Mouse (Mus musculus) brain, embryonic 14.5 days (tissue): ENCODE data around the gene Gpn3. TPM values are rescaled to one million over a fixed set of nuclear protein-coding genes. Genes with fewer than 3 reads are reported as not detected.

Experiments
- DNase-seq: peaks from one replicate; pipeline ENCODE4 v3.0.0-alpha.2; 2011; ENCODE audit warnings: low read depth
- CTCF ChIP-seq: fragments of 200-500 bp; IDR thresholded peaks from 2 replicates; pipeline ENCODE4 v1.5.1; 2012; ENCODE audit warnings: inconsistent platforms, mild to moderate bottlenecking, moderate library complexity, borderline replicate concordance; ENCODE audit not compliant: insufficient read depth, insufficient read length; ENCODE audit errors: extremely low read depth
- POLR2A ChIP-seq: fragments of 200-500 bp; IDR thresholded peaks from 2 replicates; pipeline ENCODE4 v1.6.1; 2012; ENCODE audit warnings: mild to moderate bottlenecking, inconsistent platforms, borderline replicate concordance; ENCODE audit not compliant: poor library complexity, insufficient read depth, insufficient read length, severe bottlenecking; ENCODE audit errors: extremely low read depth
- polyA plus RNA-seq: library from polyadenylated mRNA; depleted of rRNA; stranded (reverse); fragments of >200 nt; gene quantifications from 2 replicates; pipeline ENCODE4 v1.2.3, GENCODE M21; 2012; rRNA removed

Gpn3 gene
- polyA plus RNA-seq = 40.1 and 64.1 TPM in 2 replicates

DNA sequence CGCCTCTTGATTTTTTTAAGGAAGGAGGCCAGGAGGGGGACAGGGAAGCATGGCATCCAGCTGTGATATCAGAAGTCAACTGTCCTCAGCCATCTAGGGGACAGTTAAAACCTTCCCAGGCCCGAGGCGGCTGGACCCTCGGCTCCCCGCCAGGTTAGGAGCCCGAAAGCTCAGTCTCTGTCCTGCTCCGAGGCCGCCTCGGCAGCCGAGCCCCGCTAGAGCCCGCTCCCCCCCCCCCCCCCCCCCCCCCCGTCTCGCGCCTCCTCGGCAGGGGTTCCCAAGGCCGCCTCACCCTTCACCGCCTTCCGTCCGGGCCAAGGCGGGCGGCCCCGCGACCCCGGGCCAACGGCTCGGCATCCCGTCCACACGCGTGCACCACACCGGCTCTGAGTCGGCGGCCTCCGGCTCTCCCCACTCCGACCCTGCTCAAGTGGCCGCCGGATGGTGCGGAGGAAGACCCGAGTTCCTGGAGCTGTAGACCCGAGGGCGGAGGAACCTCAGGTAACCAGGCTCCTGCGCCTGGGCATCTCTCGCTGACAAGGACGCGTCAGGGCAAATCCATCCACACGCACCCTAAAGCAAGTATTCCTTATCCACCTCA, at the start of gene Gpn3:
Gene Gpn3, plus strand, starts transcription at position 286 of the 601 bp plus-strand sequence.
- no peak for TF ChIP-seq CTCF
- TF ChIP-seq POLR2A = peak; percentile 38; the same call in 1 of the 2 replicates
- DNase-seq = no peak

DNA sequence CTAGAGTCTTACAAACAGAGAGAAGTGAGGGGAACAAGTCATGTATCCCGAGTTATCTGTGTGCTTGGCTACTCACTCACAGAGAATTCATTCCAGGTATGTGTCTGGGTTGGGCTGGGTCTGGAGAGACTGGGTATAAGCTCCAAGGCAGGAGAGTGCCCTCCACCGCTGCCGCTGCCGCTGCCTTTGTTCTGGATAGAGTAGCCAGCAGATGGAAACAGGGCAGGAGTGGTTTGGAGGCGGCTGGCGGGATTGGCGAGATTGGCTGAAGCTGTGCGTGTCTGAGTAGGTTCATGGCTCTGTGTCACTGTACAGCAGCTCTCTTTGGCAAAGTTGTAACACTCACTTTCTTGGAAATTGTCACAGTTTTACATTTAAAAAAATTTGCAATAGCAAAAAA, 48.2 kb upstream of the Gpn3 start:
- TF ChIP-seq POLR2A (no peak), CTCF (no peak)
- peak; percentile 55 for DNase-seq

DNA sequence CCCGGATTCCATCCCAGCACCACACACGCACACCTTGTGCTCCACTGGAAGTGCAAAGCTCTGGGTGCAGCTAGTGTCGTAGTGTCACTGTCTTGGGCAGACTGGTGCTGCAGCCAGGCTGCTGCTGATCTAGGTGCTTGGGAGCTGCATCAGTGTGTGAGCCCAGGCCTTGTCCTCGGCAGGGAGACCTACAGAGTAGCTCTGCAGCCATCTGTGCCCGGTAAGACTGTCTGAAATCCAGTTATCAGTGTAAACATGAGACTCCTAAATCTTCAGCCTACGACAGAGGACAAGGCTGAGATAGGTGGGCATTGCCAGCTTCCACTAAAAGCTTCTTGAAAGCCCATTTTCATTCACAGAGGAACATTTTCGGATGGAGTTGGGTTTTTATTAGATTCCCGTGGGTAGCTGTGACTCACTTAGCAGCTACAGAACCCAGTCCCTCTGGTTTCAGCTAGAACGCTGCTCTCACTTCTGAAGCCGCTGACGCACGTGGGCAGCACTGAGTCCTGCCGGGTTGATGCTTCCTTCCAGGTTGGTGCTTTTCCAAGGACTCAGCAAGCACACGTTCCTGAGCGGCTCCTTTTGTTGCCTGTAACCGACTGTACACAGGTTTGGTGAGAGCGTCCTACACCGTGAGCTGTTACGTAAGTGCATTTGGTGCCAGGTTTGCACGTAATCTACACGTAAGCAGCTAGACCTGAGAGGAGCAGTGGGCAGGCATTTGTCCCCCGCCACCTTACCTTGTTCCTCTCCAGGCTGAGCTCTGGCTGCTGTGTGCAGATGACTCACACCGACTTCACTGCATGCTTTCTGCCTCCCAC, 46.9 kb upstream of the Gpn3 start:
- no peak for DNase-seq
- TF ChIP-seq CTCF (no peak), POLR2A (no peak)

GRCm38 (mm10) chr5:122325477-122325876, 46.2 kb upstream of the Gpn3 start:
- TF ChIP-seq CTCF (no peak), POLR2A (no peak)
- DNase-seq = no peak

- DNase-seq = no peak
- no peak for TF ChIP-seq POLR2A
- no peak for TF ChIP-seq CTCF
These were observed 44.4 kb upstream of the Gpn3 start for GRCm38 (mm10) chr5:122327283-122327682.

DNA sequence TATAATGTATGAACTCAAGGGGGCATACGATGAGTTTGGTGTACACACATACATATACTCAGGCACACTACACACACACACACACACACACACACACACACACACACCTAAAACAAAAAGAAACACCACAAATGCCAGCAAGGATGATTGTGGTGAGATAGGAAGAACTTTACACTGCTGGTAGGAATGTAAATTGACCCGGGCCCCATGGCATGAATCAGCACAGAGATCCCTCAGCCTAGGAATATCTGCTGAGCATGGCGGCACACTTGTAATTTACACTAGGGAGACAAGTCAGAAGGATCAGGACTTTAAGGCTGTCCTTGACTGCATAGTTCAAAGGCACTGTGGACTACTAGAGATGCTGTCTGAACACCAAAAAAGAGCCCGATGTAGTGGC, 41.4 kb upstream of the Gpn3 start:
- no peak for TF ChIP-seq CTCF
- no peak for TF ChIP-seq POLR2A
- no peak for DNase-seq

DNA sequence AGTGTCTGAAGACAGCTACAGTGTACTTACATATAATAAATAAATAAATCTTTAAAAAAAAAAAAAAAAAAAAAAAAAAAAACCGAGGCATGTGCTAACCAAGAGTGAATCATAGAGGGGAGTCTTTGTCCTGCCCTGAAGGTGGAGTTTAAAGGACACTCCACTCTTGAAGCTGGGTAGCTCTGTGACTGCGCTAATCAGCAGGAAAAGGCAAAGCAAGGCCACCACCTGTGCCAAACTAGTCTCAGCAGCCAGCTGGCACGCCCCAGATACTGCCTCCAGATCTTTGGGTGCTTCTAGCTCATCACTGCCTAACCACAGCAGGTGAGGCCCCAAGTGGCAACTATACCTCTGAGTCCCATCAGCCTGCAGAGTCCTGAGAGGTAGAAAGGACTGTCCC, 37.0 kb upstream of the Gpn3 start:
- no peak for DNase-seq
- TF ChIP-seq CTCF (no peak), POLR2A (no peak)

GRCm38 (mm10) chr5:122336554-122337294, 35.0 kb upstream of the Gpn3 start:
- DNase-seq = no peak
- TF ChIP-seq POLR2A (no peak), CTCF (no peak)

- DNase-seq = no peak
- no peak for TF ChIP-seq CTCF
- TF ChIP-seq POLR2A = no peak
These were observed 28.8 kb upstream of the Gpn3 start for GRCm38 (mm10) chr5:122342874-122343273.

- DNase-seq = no peak
- no peak for TF ChIP-seq POLR2A
- TF ChIP-seq CTCF = no peak
These were observed 27.9 kb upstream of the Gpn3 start for GRCm38 (mm10) chr5:122343768-122344167.

GRCm38 (mm10) chr5:122344260-122344659, 27.4 kb upstream of the Gpn3 start:
- peak; percentile 83 for DNase-seq
- TF ChIP-seq CTCF (peak; percentile 86), POLR2A (no peak)
